Mouse (Mus musculus): Measurements from ENCODE around the gene Cadm4.

- TF ChIP-seq CTCF (conservative IDR thresholded peaks at IDR 0.05; ENCODE audit: low read length) (no peak), POU5F1 (IDR thresholded peaks at IDR 0.05; ENCODE audit: borderline replicate concordance, low read length) (no peak)
Observed at GRCm38 (mm10) chr7:24480986-24481473, 793 bp upstream of the Cadm4 start.

Measured in E14TG2a.4 (cell line).